Mouse (Mus musculus) T-helper 2 cell (primary cell): Measurements from ENCODE around the gene Ndufb10.
"Not testable (repeated sequence)": the region's sequence is repeated elsewhere in the genome, so short reads cannot be mapped to it uniquely, and the experiment has no call there.

ENCODE experiments used
- in situ Hi-C: fragments of 300-600 bp; cut with MboI, MseI; formaldehyde crosslinking; loops from one replicate; pipeline ENCODE4 v1.15.1; 2025; ENCODE audit warnings: high pct_unique_total_duplicates

Ndufb10 gene

DNA sequence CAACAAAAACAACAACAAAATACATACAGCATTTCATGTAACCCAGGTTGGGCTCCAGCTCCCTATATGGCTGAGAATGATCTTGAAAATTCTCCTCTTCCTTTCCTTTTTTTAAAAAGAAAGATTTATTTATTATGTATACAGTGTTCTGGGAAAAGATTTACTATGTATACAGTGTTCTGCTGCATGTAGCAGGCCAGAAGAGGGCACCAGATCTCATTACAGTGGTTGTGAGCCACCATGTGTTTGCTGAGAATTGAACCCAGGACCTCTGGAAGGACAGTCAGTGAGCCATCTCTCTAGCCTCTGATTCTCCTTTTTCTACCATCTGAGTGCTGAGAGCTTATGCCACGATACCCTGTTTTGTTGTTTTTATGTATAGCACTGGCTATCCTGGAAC is 10.2 kb upstream of the Ndufb10 start:
- in situ Hi-C loops = no loop called here

DNA sequence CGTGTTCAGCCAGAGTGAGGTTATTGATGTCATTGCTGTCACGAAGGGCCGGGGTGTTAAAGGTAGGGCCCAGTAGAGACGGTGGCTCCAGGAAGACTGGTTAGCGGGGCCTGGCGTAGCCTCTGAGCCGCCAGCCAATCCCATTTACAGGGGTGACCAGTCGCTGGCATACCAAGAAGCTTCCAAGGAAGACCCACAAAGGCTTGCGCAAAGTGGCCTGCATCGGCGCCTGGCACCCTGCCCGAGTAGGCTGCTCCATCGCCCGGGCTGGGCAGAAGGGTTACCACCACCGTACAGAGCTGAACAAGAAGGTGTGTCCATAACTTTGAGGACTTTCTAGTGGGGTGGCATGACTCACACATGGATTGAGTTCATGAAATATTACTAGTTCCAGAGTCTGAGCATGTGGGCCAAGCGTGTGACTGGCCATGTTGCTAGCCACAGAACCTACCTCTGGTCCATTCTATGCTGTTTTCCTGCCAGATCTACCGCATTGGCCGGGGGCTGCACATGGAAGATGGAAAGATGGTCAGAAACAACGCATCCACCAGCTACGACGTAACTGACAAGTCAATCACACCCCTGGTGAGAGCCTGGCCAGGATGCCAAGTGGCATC is 9.3 kb upstream of the Ndufb10 start:
- in situ Hi-C loops = no loop called here

DNA sequence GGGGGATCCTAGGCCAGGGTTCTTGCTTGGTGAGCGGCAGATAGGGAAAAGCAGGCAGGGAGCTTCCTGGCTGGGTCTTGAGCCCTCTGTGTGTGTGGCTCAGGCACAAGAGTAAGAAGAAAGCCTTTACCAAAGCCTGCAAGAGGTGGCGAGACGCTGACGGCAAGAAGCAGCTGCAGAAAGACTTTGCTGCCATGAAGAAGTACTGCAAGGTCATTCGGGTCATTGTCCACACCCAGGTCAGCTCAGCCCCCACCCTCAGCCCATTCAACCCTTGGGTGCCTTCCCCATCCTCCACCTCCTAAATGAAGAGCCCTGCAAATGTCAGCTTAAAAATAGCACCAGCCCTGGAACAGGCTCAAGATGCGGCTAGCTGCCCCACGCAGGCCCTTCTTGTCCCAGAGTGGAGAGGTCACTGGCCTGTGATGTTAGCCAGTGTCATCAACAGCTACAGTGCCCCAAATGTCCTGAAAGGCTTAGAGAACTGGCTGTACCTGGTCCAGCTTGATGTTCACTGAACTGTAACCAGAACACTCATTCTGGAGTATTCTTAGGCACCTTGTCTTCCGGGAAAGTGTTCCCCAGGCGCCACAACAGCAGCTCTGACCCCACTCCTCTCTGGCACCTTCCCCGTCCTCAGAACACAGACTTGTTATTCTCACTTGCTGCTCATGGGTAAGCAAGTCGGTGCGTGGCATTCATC is 8.1 kb upstream of the Ndufb10 start:
- in situ Hi-C loops = no loop called here

DNA sequence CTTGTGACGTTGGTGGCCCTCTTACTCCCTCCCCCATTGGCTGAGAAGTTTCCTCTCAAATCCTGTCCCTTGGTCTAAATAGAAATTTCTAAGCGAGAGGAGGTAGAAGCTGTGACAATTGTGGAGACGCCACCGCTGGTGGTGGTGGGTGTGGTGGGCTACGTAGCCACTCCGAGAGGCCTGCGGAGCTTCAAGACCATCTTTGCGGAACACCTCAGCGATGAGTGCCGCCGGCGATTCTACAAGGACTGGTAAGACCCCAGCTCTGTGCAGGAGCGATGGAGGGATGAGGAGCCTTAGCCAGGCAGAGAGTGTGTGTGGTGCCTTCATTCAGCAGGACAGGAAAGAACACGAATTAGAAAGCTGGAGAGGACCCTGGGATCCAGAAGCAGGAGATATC is 6.5 kb upstream of the Ndufb10 start:
- in situ Hi-C loops = no loop called here

DNA sequence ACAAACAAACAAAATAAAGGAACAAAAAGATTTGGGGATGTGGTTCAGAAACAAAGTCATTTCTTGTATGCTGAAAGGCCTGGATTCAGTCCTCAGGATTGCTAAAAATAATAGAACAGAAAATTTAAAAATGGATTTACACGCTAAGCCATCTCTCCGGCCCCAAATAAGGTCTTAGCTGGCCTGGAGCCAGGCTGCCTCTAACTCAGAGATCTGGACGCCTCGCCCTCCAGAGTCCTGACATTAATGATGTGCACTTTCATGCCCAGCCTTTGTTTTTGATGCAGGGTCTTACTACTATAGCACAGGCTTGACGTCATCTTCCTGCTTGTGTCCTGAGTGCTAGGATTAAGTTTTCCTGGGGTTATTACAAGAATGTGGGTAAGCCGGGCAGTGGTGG is 4.8 kb upstream of the Ndufb10 start:
- in situ Hi-C loops = no loop called here

DNA sequence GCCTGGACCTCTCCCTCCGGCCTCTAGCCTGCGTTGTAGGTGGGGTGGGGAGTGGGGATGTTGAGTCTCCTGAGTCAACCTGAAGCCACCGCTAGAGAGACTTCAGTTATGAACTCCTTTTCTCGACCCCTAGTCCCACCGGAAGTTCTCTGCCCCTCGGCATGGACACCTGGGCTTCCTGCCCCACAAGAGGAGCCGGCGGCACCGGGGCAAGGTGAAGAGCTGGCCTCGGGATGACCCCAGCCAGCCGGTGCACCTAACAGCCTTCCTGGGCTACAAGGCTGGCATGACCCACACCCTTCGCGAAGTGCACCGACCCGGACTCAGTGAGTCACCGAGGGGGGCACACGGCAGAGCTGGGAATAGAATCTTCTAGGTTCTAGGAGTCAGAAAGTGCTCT is 3.9 kb upstream of the Ndufb10 start:
- in situ Hi-C loops = no loop called here

DNA sequence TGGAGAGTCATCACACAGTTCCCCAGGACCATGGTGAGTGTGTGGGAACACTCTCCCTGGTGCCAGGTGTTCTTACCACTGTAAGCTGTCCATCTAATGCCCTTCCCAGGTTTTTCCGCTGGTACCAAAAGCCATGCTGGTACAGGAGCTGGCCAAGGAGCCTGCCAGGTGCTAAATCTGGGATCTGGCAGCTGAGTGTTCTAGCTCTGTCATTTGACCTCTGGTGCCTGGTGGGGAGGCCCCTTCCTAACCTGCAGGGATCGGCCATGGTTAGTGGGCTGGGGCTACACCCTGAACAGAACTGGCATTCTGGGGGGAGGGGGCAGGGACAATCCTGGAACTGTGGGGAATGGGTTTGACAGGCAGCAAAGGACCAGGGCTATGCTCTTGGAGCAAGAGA is 3.3 kb upstream of the Ndufb10 start, which contains the start of gene Rpl3l:
Gene Rpl3l, plus strand, starts transcription at position 203 of the 400 bp plus-strand sequence.
- in situ Hi-C loops = no loop called here

DNA sequence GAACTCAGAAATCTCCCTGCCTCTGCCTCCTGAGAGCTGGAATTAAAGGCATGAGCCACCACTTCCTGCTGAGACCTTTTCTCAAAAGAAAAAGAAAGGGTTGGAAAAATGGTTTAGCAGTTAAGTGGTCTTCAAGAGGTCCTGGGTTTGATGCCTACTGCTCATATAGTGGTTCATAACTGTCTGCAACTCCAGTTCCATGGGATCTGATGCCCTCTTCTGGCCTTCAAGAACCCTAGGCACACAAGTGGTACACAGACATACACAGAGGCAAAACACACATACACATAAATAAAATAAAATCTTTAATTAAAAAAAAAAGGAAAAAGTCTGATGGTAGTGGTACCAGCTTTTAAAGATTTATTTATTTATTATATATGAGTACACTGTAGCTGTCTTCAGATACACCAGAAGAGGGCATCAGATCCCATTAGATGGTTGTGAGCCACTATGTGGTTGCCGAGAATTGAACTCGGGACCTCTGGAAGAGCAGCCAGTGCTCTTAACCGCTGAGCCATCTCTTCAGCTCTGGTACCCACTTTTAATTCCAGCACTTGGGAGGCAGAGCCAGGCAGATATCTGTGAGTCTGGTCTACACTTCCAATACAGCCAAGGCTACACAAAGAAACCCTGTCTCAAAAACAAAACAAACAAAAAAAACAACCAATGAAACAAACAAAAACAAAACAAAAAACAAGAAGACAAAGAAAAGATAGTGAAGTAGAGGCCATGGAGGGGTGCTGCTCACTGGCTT is 1.5 kb upstream of the Ndufb10 start:
- in situ Hi-C loops = no loop called here

DNA sequence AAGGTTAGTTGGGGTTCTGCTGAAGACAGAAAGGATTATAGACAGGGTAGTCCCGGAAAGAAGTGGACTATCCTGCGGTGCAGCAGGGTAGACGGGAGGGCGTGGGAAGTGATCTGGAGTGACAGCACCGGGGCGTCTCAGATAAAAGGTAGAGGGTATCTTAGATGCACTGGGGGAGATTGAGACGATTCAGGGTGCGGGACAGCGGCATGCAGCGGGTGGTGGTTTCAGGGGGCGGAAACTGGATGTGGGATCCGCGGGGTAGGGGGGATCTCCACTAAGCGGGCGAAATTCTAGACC is 447 bp downstream of the Ndufb10 start:
- in situ Hi-C loops = no loop called here

DNA sequence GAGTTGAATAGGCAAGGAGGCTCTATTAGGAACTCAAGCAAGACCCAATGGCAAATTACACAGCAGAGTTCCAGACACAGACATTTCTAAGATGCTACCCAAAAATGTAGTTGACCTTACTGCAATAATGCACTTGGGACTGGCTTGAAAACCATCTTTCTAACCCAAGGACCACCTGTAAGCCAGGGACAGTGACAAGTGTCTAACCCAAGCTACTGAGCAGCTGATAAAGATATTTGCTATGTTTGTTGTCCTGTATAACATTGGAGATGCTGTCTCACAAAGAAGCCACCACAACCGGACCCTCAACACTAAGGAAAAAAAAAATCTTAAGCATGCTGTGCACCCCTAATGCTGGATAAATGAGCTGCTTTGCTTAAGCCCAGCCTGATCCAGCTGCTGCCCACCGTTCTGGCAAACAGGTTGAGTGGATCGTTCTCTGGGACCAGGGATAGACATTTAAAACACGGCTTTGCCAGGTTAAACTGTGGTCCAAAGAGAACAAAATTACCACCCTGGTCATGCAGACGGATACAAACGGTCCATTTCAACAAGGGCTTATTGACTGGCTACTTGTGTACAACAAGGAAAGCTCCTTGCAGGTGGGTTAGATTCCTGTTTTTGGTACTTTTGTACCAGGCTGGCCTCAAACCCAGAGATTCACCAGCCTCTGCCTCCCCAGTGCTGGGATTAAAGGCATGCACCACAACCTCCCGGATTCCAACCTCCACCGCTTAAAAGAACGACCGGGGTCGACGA is 977 bp downstream of the Ndufb10 start:
- in situ Hi-C loops = no loop called here

DNA sequence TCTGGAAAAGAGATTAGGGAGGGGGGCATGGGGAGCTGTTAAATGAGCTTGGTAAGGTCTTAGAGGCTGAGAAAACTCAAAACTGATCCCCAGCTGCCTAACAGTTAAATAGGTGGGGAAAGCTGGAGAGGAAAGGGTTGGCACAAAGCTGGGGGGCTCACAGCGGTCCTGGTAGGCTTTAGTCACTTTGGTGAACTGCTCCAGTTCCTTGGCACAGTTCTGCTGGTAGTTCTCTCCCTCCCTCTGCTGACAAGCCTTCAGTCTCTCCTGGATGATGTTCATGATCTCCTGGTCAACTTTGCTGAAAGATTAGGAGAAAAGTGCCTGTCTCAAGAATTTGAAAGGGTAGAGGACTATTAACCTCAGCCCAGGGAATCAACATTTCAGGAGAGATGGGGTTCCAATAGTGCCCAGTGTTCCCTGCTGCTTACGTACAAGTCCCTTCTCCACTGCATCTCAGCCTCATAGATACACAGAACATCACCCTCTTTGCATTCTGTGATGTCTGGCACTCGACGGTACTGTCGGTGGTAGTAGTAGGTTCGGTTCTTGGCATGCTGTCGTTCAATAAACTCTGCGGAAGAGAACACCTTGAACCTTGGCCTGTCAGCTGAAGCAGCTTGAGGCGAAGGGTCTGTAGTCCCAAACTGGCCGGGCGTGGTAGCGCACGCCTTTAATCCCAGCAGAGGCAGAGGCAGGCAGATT is 1.9 kb downstream of the Ndufb10 start:
- in situ Hi-C loops = no loop called here

DNA sequence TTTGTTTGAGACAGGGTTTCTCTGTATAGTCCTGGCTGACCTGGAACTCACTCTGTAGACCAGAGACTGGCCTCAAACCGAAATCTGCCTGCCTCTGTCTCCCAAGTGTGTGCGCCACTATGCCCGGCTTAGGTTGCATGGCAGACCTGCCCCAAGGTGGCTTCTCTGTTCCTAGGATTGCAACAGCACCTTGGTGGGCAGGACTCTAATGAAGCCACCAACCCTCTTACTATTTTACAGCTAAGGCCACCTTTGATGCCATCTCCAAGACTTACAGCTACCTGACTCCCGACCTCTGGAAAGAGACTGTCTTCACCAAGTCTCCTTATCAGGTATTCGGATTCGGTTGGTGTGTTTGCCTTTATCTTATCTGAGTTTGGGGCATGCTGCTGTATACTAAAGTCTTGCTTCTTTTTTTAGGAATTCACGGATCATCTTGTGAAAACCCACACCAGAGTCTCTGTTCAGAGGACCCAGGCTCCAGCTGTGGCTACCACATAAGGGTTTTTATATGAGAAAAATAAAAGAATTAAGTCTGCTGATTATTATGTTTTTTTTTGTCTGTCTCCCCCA is 2.8 kb downstream of the Ndufb10 start:
- in situ Hi-C loops = not testable (repeated sequence)

DNA sequence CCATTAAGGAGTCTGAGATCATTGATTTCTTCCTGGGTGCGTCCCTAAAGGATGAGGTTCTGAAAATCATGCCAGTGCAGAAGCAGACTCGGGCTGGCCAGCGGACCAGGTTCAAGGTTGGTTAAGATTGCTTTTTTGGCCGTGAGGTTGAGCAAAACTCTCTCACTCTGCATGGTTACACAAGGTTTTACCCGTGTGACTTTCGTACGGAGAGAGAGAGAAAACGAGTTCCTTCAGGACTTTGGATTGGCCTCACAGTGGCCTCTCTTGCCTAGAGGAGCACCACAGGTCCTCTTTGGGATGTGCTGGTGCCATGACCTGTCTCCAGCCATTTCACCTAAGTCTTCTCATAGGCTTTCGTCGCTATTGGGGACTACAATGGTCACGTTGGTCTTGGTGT is 3.7 kb downstream of the Ndufb10 start:
- in situ Hi-C loops = not testable (repeated sequence)

DNA sequence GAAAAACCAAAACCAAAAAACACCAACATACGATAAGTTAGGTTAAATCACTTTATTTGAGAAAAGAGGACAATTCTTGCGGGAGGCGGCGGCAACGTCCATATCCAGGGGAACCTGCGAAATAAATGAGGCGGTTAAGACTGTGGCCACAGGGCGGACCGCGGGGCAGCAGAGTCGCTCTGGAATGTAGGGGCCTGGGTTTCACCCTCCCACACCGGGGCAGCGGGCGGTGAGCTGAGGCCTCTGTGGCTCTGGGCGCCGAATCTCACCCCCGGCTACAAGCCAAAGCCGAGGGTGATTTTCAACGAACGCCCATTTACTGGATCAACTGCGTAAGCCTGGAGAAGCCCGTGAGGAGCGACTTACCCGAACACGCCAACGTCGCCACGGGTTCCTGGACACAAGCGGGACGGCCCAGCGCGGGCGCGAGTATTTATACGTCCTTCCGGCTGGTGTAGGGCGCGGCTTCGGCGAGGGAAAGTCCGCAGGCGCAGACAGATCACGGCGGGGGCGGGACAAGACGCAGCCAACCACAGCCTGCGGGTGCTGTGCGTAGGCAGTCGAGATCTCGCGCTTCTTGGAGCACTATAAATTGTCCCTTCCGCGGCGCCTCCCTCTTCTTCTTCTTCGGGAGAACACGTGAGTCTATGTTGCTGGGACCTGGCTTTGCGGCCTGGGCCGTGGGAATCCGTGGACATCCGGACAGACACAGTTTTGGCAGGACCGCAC is 4.6 kb downstream of the Ndufb10 start:
- in situ Hi-C loops = no loop called here

DNA sequence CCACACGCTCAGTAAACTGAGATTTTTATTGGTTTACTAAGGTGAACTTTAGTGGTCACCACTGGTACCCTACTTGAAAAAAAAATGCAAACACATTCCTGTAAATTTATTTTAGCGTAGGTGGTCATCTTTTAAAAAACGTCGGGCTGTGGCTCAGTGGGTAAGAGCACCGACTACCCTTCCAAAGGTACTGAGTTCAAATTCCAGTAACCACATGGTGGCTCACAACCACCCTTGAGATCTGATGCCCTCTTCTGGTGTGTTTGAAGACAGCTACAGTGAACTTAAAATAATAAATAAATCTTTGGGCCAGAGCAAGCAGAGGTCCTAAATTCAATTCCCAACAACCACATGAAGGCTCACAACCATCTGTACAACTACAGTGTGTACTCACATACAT is 5.3 kb downstream of the Ndufb10 start:
- in situ Hi-C loops = not testable (repeated sequence)

DNA sequence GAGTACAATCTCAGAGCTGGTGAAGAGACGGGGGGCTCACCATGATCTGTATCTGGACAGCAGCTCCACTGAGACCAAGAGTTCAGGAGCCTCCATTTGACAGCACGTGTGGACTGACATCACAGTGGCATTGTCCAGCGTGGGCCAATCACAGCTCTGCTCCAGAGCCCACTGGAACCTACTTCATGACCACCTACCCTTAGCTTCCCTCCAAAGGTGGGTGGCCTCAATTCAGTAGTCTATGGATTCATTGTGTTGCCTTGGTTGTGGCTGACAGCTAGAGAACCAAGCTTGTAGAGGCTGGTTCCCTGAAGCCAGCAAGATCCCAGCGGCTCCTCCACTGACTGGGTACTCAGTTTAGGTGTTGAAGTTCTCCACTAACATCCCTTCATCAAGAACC is 6.3 kb downstream of the Ndufb10 start, which contains the start of the genes Rnf151 and Rps2:
Gene Rnf151, minus strand, starts transcription at position 121 of the 400 bp plus-strand sequence.
Gene Rps2, plus strand, starts transcription at position 174 of the 400 bp plus-strand sequence.
- in situ Hi-C loops = no loop called here

DNA sequence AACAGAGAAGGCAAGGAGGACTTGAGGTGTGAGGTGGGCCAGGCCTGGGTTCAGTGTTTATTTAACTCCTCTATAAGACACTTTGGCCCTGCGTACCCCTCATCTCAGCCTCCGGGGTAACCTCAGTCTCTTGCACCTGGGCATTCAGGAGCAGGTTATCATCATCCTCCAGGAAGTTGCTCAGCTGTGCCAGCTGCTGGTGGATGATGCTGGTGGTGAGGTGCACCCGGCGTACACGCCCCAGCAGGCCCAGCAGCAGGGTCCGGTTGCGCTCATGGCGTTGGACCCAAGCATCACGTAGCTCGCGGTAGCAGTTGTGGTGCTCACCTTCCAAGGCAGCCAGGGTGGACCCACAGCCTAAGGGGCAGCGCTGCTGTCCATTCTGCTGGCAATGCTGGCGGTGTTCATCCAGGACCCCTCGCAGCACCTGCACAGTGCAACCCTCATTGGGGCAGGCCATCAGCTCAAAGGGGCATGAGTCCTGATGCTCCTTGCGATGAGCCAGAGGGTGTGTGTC is 8.1 kb downstream of the Ndufb10 start:
- in situ Hi-C loops = no loop called here

DNA sequence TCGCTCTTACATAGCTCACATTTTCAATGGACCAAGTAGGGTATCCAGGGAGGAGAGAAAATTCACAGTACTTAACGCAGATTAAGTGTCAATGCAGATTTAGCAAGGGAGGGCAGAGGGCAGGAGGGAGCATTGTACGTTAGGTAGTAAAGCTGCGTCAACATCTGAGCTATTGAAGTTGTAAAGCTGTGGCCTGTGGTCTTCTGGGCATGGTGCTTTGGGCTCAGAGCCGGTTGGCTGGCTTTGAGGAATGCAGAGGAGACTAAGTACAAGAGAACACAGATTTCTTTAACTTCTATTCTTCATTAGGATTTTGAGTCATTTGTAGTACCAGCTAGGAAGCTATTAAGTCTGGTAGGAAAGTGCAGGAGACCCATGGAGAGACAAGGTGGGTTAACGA is 8.7 kb downstream of the Ndufb10 start:
- in situ Hi-C loops = no loop called here

DNA sequence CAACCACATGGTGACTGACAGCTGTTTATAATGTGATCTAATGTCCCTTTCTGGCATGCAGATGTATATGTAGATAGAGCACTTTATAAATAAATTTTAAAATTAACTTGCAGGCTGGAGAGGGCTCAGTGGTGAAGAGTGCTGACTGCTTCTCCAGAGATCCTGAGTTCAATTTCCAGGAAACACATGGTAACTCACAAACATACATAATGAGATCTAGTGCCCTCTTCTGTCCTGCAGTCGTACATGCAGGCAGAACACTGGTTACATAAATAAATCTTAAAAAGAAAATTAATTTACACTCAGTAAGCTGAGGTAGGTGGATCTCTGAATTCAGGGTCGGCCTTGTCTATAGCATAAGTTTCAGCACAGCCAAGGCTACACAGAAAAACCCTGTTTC is 15.6 kb downstream of the Ndufb10 start:
- in situ Hi-C loops = no loop called here

DNA sequence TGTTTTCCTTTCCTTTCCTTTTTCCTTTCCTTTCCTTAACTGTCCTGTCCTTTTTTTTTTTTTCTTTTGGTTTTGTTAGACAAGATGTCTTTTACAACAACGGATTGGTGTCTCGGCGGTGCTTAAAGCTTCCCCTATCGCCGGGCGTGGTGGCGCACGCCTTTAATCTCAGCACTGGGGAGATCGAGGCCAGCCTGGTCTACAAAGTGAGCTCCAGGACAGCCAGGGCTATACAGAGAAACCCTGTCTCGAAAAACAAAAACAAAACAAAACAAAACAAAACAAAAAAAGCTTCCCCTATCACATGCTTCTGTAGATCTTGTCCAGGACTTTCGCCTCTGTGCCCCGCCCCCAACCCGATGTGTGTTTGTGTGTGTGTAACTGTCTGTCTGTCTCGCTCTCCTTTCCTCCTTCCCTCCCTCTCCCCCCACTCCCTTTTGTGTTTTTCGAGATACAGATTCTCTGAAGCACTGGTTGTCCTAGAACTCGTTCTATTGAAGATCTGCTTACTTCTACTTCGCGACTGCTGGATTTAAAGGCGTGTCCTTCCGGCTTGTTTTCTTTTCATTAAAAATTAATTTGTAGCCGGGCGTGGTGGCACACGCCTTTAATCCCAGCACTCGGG is 16.4 kb downstream of the Ndufb10 start:
- in situ Hi-C loops = no loop called here
